Mouse (Mus musculus) spleen, postnatal 14 days (tissue): ENCODE measurements at regions not wholly inside any gene's neighbourhood (a gene's known extent, or its start where the extent isn't known, plus 50 kb on each side); places are given as distances from the start of the nearest gene placed in this dataset.
A peak's percentile ranks its signal among the peaks of the same experiment; 100 is the strongest.

Experiments used
- DNase-seq, 2 experiments: peaks; one replicate each; pipeline ENCODE4 v3.0.0; 2021 to 2022; ENCODE audit warnings: low spot score in 2 of 2

DNA sequence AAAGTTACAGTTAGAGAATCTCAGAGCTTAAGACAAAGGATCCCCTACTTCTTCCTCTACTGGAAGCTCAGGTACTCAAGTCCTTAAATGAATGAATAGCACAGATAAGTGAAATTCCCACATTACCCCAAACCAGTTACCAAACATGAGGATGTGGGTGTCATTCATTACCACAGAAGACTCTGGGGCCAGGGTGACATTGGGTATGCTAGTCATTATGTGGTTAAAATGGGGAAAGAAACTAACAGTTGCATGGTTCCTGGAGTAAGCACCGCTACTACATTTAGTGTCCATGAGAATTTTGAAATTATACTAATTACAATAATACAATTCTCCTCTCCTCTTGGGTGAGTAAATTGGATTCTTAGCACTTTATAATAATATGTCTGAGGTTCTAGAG is 142.9 kb upstream of the Thbs1 start:
- DNase-seq = no peak

GRCm38 (mm10) chr2:117970631-117971030 is 141.0 kb upstream of the Thbs1 start:
- no peak for DNase-seq

- DNase-seq = no peak
Observed at GRCm38 (mm10) chr2:117977033-117977432, 134.6 kb upstream of the Thbs1 start.

- no peak for DNase-seq
Observed at GRCm38 (mm10) chr2:117980856-117981255, 130.8 kb upstream of the Thbs1 start.

GRCm38 (mm10) chr2:117984569-117984968 is 127.1 kb upstream of the Thbs1 start:
- no peak for DNase-seq

DNA sequence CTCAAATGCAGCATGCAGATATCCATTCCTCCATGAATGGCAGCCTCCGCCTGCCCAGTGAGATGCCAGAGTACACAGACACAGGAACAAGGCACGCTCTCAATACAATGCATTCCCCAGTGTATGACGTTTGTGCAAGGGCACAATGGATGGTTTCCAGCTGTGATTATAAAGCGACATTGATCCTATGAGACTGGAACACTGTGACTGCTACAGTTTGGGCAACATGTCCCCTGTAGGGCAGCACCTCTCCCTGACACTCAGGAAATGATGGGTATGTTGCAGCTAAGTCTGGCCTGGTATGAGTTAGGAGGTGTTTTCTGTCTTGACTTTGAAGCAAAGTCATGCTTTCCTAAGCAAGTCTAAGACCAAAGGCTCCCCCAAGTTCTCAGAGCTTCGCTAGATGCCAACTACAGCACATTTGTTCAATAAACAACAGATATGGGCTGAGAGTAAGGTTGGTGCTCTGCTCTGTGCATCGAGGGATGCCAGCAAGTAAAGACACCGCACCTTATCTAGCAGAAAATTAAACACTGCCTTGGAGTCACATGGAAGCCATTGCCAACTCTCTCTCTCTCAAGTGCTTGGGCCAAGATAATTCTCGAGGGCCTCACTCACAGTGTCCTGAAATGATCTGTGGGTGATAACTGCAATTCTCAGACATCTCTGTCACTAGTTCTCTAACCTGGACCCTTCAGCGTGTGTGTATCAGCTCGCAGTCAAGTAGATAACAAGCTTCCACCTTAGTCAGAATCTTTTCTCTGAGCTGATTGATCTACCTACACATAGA is 124.1 kb upstream of the Thbs1 start:
- no peak for DNase-seq

DNA sequence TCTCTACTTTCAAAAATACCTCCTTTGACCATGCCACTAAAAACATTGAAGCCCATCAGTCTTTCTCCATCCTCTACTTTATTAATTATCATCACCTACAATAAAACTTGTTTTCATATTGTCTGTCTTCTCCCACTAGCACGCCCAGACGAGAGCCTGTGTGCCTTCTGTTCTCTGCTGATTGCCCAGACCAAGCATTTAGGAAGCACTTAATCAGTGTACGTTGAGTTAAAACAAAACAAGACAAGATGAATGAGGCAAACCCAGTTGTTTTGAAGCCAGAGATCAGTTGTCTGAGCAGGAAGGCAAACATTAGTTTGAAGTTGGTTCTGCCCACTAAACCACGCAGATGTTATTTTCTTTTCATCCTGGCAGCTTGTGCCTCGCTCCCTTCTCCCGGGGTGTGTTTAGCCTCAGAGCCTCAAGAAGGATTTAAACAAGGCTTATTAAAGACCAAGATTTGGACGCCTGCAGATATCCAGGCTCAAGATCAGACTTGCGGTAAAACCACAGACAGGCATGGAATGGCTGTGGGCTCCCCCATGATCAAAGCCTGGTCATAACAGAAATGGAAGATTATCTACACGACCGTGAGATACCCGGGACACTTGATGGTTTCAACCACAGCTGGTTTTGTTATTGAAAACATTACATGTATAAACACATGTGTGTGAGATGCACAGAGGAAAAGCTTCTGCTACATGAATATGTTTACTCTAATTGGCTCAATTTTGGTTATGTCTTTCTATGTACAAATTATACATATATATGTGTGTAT is 123.1 kb upstream of the Thbs1 start:
- DNase-seq = no peak

- DNase-seq = no peak
Observed at GRCm38 (mm10) chr2:117989215-117989614, 122.5 kb upstream of the Thbs1 start.

DNA sequence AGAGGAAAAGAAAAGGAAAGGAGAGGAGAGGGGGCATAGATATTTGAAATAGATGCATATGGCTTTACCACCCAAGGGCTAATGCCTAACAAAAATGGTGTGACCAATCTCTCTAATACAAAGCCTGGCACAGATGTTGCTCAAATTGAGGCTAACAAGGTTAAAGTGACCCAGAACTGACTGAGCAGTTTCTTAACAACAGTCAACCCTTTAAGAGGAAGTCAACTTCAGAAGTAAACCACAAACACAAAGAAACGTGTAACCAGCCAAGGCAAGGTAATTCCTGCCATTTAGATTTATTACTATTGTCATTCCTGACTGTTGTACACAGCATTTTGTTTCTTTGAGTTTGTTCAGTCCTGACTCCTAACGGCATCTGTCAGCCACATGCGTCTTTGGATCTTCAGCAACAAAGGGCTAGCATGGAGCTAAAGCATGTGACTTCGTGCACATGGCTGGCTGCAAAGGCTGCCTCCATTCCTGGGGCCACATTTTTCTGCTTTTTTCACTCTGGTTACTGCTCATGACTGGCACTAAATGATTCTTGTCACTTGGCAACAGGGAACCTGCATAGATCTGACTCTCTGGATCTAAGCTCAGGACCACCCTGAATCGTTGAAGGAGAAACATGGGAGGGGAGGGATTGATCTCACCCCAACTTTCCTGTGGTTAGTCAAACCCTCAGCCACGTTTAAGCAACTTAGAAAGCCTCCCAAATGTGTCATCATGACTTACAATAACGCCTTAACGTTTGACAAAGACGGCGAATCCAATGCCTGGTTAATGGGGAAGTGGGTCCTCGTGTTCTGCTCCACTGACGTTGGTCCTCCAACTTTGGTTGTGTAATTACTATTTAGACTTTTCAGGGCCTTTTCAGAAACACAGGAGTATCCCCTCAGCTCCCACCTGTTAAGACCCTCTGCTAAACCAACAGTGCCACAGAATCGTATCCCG is 115.3 kb upstream of the Thbs1 start:
- DNase-seq = no peak

GRCm38 (mm10) chr2:117999641-118000040 is 112.0 kb upstream of the Thbs1 start:
- no peak for DNase-seq

DNA sequence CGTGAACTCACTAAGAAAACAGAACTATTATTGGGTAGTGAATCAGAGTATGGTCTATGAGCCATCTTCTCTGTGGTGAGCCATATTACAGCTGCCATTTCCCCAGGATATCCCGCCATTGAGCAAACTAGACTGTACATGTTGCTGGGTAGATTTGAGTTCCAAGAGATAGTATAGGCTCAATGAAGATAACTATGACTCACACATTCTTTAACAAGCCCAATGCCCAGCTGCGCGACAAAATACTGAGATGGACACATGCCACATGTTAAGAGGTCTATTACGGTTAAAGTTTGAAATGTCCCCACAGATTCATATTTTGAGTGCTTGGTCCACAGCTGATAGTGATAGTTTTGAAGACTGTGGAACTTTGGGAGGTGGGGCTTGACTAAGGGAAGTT is 107.5 kb upstream of the Thbs1 start:
- DNase-seq = no peak

DNA sequence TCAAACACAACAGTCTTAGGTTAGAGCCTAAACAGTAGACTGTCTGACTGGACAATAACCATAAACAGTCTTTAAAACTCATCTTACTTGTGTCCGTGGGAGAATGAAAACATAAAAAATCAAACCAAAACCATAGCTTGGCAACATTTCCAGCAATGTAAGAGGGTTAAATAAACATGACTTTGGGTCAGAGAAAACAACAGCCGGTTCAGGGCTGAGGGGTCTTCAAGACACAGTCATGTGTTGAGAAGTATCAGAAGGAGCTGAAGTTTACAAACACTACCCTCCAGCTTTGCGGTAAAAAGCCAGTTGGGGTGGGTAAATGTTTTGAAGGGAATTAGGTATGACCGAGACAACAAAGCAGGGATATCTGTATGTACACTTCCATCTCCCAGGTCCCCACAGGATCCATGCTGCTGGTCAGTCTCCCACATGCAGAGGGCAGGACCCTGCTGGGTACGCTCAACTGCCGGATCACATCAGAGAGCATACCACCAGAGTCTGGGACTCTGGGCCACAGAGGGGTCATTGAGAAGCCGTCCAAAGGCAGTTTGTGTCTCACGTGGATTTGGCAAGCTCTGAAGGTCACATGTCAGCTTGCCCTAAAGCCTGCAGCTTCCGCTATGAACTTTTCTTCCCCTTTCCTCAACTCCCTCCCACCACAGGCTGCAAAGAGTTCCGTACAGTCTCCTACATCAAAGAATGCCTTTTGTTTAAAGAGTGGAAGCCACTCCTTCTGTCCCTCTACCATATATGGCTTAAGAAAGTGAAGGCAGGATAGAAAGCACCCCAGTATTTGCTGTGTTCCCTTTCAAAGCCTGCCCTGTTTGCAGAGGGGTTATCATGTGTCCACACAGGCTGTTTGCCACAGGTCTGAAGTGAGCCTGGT is 103.9 kb upstream of the Thbs1 start:
- DNase-seq = peak in 1 of 2 experiments; percentile 6

- DNase-seq = no peak
Observed at GRCm38 (mm10) chr2:118011679-118012078, 100.0 kb upstream of the Thbs1 start.

GRCm38 (mm10) chr2:118012211-118012610 is 99.5 kb upstream of the Thbs1 start:
- DNase-seq = no peak

DNA sequence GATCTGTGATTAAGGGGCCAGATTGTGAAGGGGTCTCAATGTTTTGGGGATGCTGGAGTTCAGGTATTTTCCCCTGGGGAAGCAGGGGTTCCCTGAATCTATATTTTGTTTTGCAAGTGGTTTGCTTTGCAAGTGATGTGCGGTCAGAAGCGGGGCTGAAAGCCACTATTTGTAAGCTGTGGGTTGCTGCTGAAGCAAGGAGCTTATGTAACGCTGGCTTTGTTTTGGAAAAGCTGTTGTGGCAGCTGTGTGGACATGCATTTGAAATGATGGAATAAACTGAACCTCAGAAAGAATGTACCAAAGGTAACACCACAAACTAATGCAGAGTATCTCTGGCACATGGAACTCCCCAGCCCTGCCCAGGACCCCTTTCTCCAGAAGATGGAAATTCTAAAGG is 98.5 kb upstream of the Thbs1 start:
- DNase-seq = no peak

GRCm38 (mm10) chr2:118015182-118015581 is 96.5 kb upstream of the Thbs1 start:
- DNase-seq = no peak

- no peak for DNase-seq
Observed at GRCm38 (mm10) chr2:118025829-118026735, 85.6 kb upstream of the Thbs1 start.

- DNase-seq = no peak
Observed at GRCm38 (mm10) chr2:118028881-118029280, 82.8 kb upstream of the Thbs1 start.

- DNase-seq = no peak
Observed at GRCm38 (mm10) chr2:118029470-118030108, 82.1 kb upstream of the Thbs1 start.
